Mouse (Mus musculus) E14TG2a.4 (cell line): ENCODE results near the gene Creb3l2.

Experiments used
- H3K27me3 ChIP-seq: 2 replicates; pipeline ENCODE4 v1.6.1; 2014; ENCODE audit warnings: low read length, control low read depth; ENCODE audit not compliant: insufficient read depth
- H3K36me3 ChIP-seq: 2 replicates; pipeline ENCODE4 v1.6.1; 2014; ENCODE audit warnings: low read length, control low read depth; ENCODE audit not compliant: insufficient read depth
- H3K4me1 ChIP-seq: replicated peaks from 2 replicates; pipeline ENCODE4 v1.6.1; 2014; ENCODE audit warnings: low read depth, low read length, control low read depth
- H3K4me3 ChIP-seq: replicated peaks from 2 replicates; pipeline ENCODE4 v1.5.1; 2014; ENCODE audit warnings: mild to moderate bottlenecking, low read length
- H3K9me3 ChIP-seq: 2 replicates; pipeline ENCODE4 v1.6.1; 2014; ENCODE audit warnings: low read length, control low read depth
- CTCF ChIP-seq: conservative IDR thresholded peaks from 2 replicates; pipeline ENCODE4 v1.5.1; 2014; ENCODE audit warnings: low read length
- NANOG ChIP-seq: IDR thresholded peaks from 2 replicates; pipeline ENCODE4 v1.6.1; 2014; ENCODE audit warnings: borderline replicate concordance, low read length, mixed read lengths
- POU5F1 ChIP-seq: IDR thresholded peaks from 2 replicates; pipeline ENCODE4 v1.6.1; 2014; ENCODE audit warnings: low read length, borderline replicate concordance

The Creb3l2 gene

GRCm38 (mm10) chr6:37438510-37438909 is 3.4 kb downstream of the Creb3l2 start:
- Histone ChIP-seq H3K9me3 (no peaks in the 10 kb centered on the region), H3K4me1 (peaks cover 77% of the 10 kb centered on the region), H3K36me3 (no peaks in the 10 kb centered on the region), H3K27me3 (no peaks in the 10 kb centered on the region), H3K4me3 (no peak overlapping the region)
- no peak for TF ChIP-seq NANOG
- TF ChIP-seq CTCF, result no peak
- TF ChIP-seq POU5F1, result no peak

GRCm38 (mm10) chr6:37437086-37437485 is 4.9 kb downstream of the Creb3l2 start:
- no peaks in the 10 kb centered on the region for H3K27me3 ChIP-seq
- TF ChIP-seq NANOG (no peak), CTCF (no peak), POU5F1 (no peak)
- H3K4me3 ChIP-seq, result no peak overlapping the region
- peaks cover 82% of the 10 kb centered on the region for H3K4me1 ChIP-seq
- H3K9me3 ChIP-seq, result no peaks in the 10 kb centered on the region
- no peaks in the 10 kb centered on the region for H3K36me3 ChIP-seq

GRCm38 (mm10) chr6:37435391-37435790 is 6.6 kb downstream of the Creb3l2 start:
- Histone ChIP-seq H3K27me3 (no peaks in the 10 kb centered on the region), H3K9me3 (no peaks in the 10 kb centered on the region), H3K36me3 (no peaks in the 10 kb centered on the region), H3K4me1 (peaks cover 88% of the 10 kb centered on the region), H3K4me3 (no peak overlapping the region)
- TF ChIP-seq POU5F1 (no peak), CTCF (no peak), NANOG (no peak)

GRCm38 (mm10) chr6:37429849-37430470 is 12.0 kb downstream of the Creb3l2 start:
- H3K27me3 ChIP-seq, result peaks cover 2% of the 10 kb centered on the region; the same call in 1 of the 2 replicates
- peak overlapping the region; percentile 14; the same call in 1 of the 2 replicates for H3K4me3 ChIP-seq
- H3K4me1 ChIP-seq, result peaks cover 69% of the 10 kb centered on the region
- TF ChIP-seq POU5F1 (no peak), NANOG (no peak), CTCF (no peak)
- H3K9me3 ChIP-seq, result no peaks in the 10 kb centered on the region
- H3K36me3 ChIP-seq, result no peaks in the 10 kb centered on the region

- Histone ChIP-seq H3K4me1 (peaks cover 63% of the 10 kb centered on the region), H3K27me3 (peaks cover 2% of the 10 kb centered on the region; the same call in 1 of the 2 replicates), H3K4me3 (no peak overlapping the region), H3K9me3 (no peaks in the 10 kb centered on the region), H3K36me3 (no peaks in the 10 kb centered on the region)
- TF ChIP-seq NANOG, result no peak
- no peak for TF ChIP-seq CTCF
- TF ChIP-seq POU5F1, result no peak
These were observed 13.0 kb downstream of the Creb3l2 start for GRCm38 (mm10) chr6:37428947-37429346.

- no peak overlapping the region for H3K4me3 ChIP-seq
- no peaks in the 10 kb centered on the region for H3K36me3 ChIP-seq
- peaks cover 3% of the 10 kb centered on the region; the same call in 1 of the 2 replicates for H3K27me3 ChIP-seq
- peaks cover 57% of the 10 kb centered on the region for H3K4me1 ChIP-seq
- TF ChIP-seq POU5F1 (no peak), CTCF (no peak), NANOG (no peak)
- H3K9me3 ChIP-seq, result no peaks in the 10 kb centered on the region
These were observed 13.9 kb downstream of the Creb3l2 start for GRCm38 (mm10) chr6:37428044-37428443.

GRCm38 (mm10) chr6:37426615-37427014 is 15.3 kb downstream of the Creb3l2 start:
- no peak for TF ChIP-seq NANOG
- no peak for TF ChIP-seq POU5F1
- no peak for TF ChIP-seq CTCF
- no peaks in the 10 kb centered on the region for H3K36me3 ChIP-seq
- H3K4me1 ChIP-seq, result peaks cover 45% of the 10 kb centered on the region
- H3K4me3 ChIP-seq, result no peak overlapping the region
- no peaks in the 10 kb centered on the region for H3K9me3 ChIP-seq
- peaks cover 5% of the 10 kb centered on the region; the same call in 1 of the 2 replicates for H3K27me3 ChIP-seq

GRCm38 (mm10) chr6:37425833-37426232 is 16.1 kb downstream of the Creb3l2 start:
- Histone ChIP-seq H3K4me1 (peaks cover 37% of the 10 kb centered on the region), H3K36me3 (no peaks in the 10 kb centered on the region), H3K27me3 (peaks cover 5% of the 10 kb centered on the region; the same call in 1 of the 2 replicates), H3K9me3 (no peaks in the 10 kb centered on the region), H3K4me3 (no peak overlapping the region)
- TF ChIP-seq NANOG, result no peak
- TF ChIP-seq CTCF, result no peak
- TF ChIP-seq POU5F1, result no peak

GRCm38 (mm10) chr6:37425075-37425474 is 16.9 kb downstream of the Creb3l2 start:
- TF ChIP-seq POU5F1 (no peak), CTCF (no peak), NANOG (no peak)
- H3K4me3 ChIP-seq, result no peak overlapping the region
- H3K4me1 ChIP-seq, result peaks cover 33% of the 10 kb centered on the region
- no peaks in the 10 kb centered on the region for H3K36me3 ChIP-seq
- H3K9me3 ChIP-seq, result no peaks in the 10 kb centered on the region
- H3K27me3 ChIP-seq, result peaks cover 9% of the 10 kb centered on the region
